Mouse (Mus musculus): ENCODE results near the gene Neu2. TPM values are rescaled to one million over a fixed set of nuclear protein-coding genes. Genes with fewer than 3 reads are reported as not detected.
A peak's percentile ranks its signal among the peaks of the same experiment; 100 is the strongest.

Neu2 gene
- polyA plus RNA-seq, 1 experiment: 0.22 TPM

- peak; percentile 34 for DNase-seq (ENCODE audit: low read depth)
- TF ChIP-seq POLR2A (IDR thresholded peaks at IDR 0.05; ENCODE audit: borderline replicate concordance, extremely low read depth, insufficient read depth, insufficient read length, poor library complexity, severe bottlenecking) (no peak), CTCF (IDR thresholded peaks at IDR 0.05; ENCODE audit: borderline replicate concordance, extremely low read depth, insufficient read depth, insufficient read length) (peak; percentile 41; the same call in 1 of the 2 replicates)
Observed at GRCm38 (mm10) chr1:87541614-87542013, 31.9 kb downstream of the Neu2 start.

- TF ChIP-seq CTCF (IDR thresholded peaks at IDR 0.05; ENCODE audit: borderline replicate concordance, extremely low read depth, insufficient read depth, insufficient read length): no peak
- no peak for TF ChIP-seq POLR2A (IDR thresholded peaks at IDR 0.05; ENCODE audit: borderline replicate concordance, extremely low read depth, insufficient read depth, insufficient read length, poor library complexity, severe bottlenecking)
- DNase-seq (ENCODE audit: low read depth): no peak
Observed at GRCm38 (mm10) chr1:87551008-87551407, 41.3 kb downstream of the Neu2 start.

GRCm38 (mm10) chr1:87553586-87553985 is 43.9 kb downstream of the Neu2 start:
- TF ChIP-seq CTCF (IDR thresholded peaks at IDR 0.05; ENCODE audit: borderline replicate concordance, extremely low read depth, insufficient read depth, insufficient read length) (no peak), POLR2A (IDR thresholded peaks at IDR 0.05; ENCODE audit: borderline replicate concordance, extremely low read depth, insufficient read depth, insufficient read length, poor library complexity, severe bottlenecking) (no peak)
- no peak for DNase-seq (ENCODE audit: low read depth)

GRCm38 (mm10) chr1:87562967-87563366 is 53.3 kb downstream of the Neu2 start:
- DNase-seq (ENCODE audit: low read depth): peak; percentile 55
- no peak for TF ChIP-seq CTCF (IDR thresholded peaks at IDR 0.05; ENCODE audit: borderline replicate concordance, extremely low read depth, insufficient read depth, insufficient read length)
- TF ChIP-seq POLR2A (IDR thresholded peaks at IDR 0.05; ENCODE audit: borderline replicate concordance, extremely low read depth, insufficient read depth, insufficient read length, poor library complexity, severe bottlenecking): no peak

GRCm38 (mm10) chr1:87565760-87566159 is 56.1 kb downstream of the Neu2 start:
- no peak for DNase-seq (ENCODE audit: low read depth)
- TF ChIP-seq CTCF (IDR thresholded peaks at IDR 0.05; ENCODE audit: borderline replicate concordance, extremely low read depth, insufficient read depth, insufficient read length) (no peak), POLR2A (IDR thresholded peaks at IDR 0.05; ENCODE audit: borderline replicate concordance, extremely low read depth, insufficient read depth, insufficient read length, poor library complexity, severe bottlenecking) (no peak)

GRCm38 (mm10) chr1:87568398-87568797 is 58.7 kb downstream of the Neu2 start:
- TF ChIP-seq CTCF (IDR thresholded peaks at IDR 0.05; ENCODE audit: borderline replicate concordance, extremely low read depth, insufficient read depth, insufficient read length) (peak; percentile 52; the same call in 1 of the 2 replicates), POLR2A (IDR thresholded peaks at IDR 0.05; ENCODE audit: borderline replicate concordance, extremely low read depth, insufficient read depth, insufficient read length, poor library complexity, severe bottlenecking) (no peak)
- DNase-seq (ENCODE audit: low read depth): no peak

GRCm38 (mm10) chr1:87573261-87573660 is 63.6 kb downstream of the Neu2 start:
- no peak for DNase-seq (ENCODE audit: low read depth)
- TF ChIP-seq CTCF (IDR thresholded peaks at IDR 0.05; ENCODE audit: borderline replicate concordance, extremely low read depth, insufficient read depth, insufficient read length) (no peak), POLR2A (IDR thresholded peaks at IDR 0.05; ENCODE audit: borderline replicate concordance, extremely low read depth, insufficient read depth, insufficient read length, poor library complexity, severe bottlenecking) (no peak)

- TF ChIP-seq POLR2A (IDR thresholded peaks at IDR 0.05; ENCODE audit: borderline replicate concordance, extremely low read depth, insufficient read depth, insufficient read length, poor library complexity, severe bottlenecking): no peak
- TF ChIP-seq CTCF (IDR thresholded peaks at IDR 0.05; ENCODE audit: borderline replicate concordance, extremely low read depth, insufficient read depth, insufficient read length): no peak
- DNase-seq (ENCODE audit: low read depth): no peak
Observed at GRCm38 (mm10) chr1:87573800-87574215, 64.1 kb downstream of the Neu2 start, which contains the start of gene Ngef. Gene Ngef, minus strand, starts transcription at chr1:87573870.

- peak; percentile 86 for DNase-seq (ENCODE audit: low read depth)
- no peak for TF ChIP-seq POLR2A (IDR thresholded peaks at IDR 0.05; ENCODE audit: borderline replicate concordance, extremely low read depth, insufficient read depth, insufficient read length, poor library complexity, severe bottlenecking)
- no peak for TF ChIP-seq CTCF (IDR thresholded peaks at IDR 0.05; ENCODE audit: borderline replicate concordance, extremely low read depth, insufficient read depth, insufficient read length)
Observed at GRCm38 (mm10) chr1:87574353-87574752, 64.7 kb downstream of the Neu2 start.

GRCm38 (mm10) chr1:87574785-87575184 is 65.1 kb downstream of the Neu2 start:
- DNase-seq (ENCODE audit: low read depth): peak; percentile 88
- TF ChIP-seq POLR2A (IDR thresholded peaks at IDR 0.05; ENCODE audit: borderline replicate concordance, extremely low read depth, insufficient read depth, insufficient read length, poor library complexity, severe bottlenecking) (no peak), CTCF (IDR thresholded peaks at IDR 0.05; ENCODE audit: borderline replicate concordance, extremely low read depth, insufficient read depth, insufficient read length) (no peak)

GRCm38 (mm10) chr1:87578965-87579364 is 69.3 kb downstream of the Neu2 start:
- TF ChIP-seq POLR2A (IDR thresholded peaks at IDR 0.05; ENCODE audit: borderline replicate concordance, extremely low read depth, insufficient read depth, insufficient read length, poor library complexity, severe bottlenecking) (no peak), CTCF (IDR thresholded peaks at IDR 0.05; ENCODE audit: borderline replicate concordance, extremely low read depth, insufficient read depth, insufficient read length) (no peak)
- no peak for DNase-seq (ENCODE audit: low read depth)

- DNase-seq (ENCODE audit: low read depth): peak; percentile 70
- TF ChIP-seq CTCF (IDR thresholded peaks at IDR 0.05; ENCODE audit: borderline replicate concordance, extremely low read depth, insufficient read depth, insufficient read length) (no peak), POLR2A (IDR thresholded peaks at IDR 0.05; ENCODE audit: borderline replicate concordance, extremely low read depth, insufficient read depth, insufficient read length, poor library complexity, severe bottlenecking) (no peak)
Observed at GRCm38 (mm10) chr1:87580824-87581223, 71.1 kb downstream of the Neu2 start.

Measured in brain, embryonic 14.5 days (tissue).